Mouse (Mus musculus) ES-Bruce4 (cell line): ENCODE measurements around the gene Apba1.

Experiments
- CTCF ChIP-seq: IDR thresholded peaks from one replicate; pipeline ENCODE4 v1.8.1; 2011; ENCODE audit warnings: low read depth, low read length
- POLR2A ChIP-seq: IDR thresholded peaks from one replicate; pipeline ENCODE4 v1.8.1; 2011; ENCODE audit warnings: low read length; ENCODE audit not compliant: insufficient read depth

GRCm38 (mm10) chr19:23758554-23759321, at the start of gene Apba1:
- TF ChIP-seq CTCF (no peak), POLR2A (no peak)
